Mouse (Mus musculus) lung, adult 2 months (tissue): ENCODE data around the gene Fez2. TPM values are rescaled to one million over a fixed set of nuclear protein-coding genes. Genes with fewer than 3 reads are reported as not detected.

ENCODE experiments used
- DNase-seq: peaks from one replicate; pipeline ENCODE4 v3.0.0; 2022
- H3K4me1 ChIP-seq: fragments of 200-500 bp; 2 replicates; pipeline ENCODE4 v1.6.1; 2011; ENCODE audit warnings: low read length; ENCODE audit not compliant: control insufficient read depth, insufficient read depth
- H3K4me3 ChIP-seq: fragments of 200-500 bp; replicated peaks from 2 replicates; pipeline ENCODE3; 2011; ENCODE audit warnings: low read depth, mild to moderate bottlenecking, control low read depth, low read length; ENCODE audit errors: extremely low read depth
- CTCF ChIP-seq: fragments of 200-500 bp; IDR thresholded peaks from 2 replicates; pipeline ENCODE4 v1.5.1; 2011; ENCODE audit warnings: mild to moderate bottlenecking, low read length, control low read depth; ENCODE audit not compliant: insufficient read depth
- POLR2A ChIP-seq: fragments of 200-500 bp; IDR thresholded peaks from 2 replicates; pipeline ENCODE4 v1.6.1; 2011; ENCODE audit warnings: low read depth, mild to moderate bottlenecking, control low read depth, low read length, borderline replicate concordance; ENCODE audit errors: extremely low read depth
- WGBS: fragments of 180-500 bp; shearing (Covaris S2); methylation state at CpG from one replicate; pipeline ENCODE4 v1.1.7; 2018; 5-methylcytosine and 5-hydroxymethylcytosine counted together
- polyA plus RNA-seq: library from polyadenylated mRNA; depleted of rRNA; stranded (reverse); fragments of >200 nt; gene quantifications from 2 replicates; pipeline ENCODE4 v1.2.3, GENCODE M21; 2012

The Fez2 gene
- polyA plus RNA-seq, 1 experiment: 40.0 TPM

DNA sequence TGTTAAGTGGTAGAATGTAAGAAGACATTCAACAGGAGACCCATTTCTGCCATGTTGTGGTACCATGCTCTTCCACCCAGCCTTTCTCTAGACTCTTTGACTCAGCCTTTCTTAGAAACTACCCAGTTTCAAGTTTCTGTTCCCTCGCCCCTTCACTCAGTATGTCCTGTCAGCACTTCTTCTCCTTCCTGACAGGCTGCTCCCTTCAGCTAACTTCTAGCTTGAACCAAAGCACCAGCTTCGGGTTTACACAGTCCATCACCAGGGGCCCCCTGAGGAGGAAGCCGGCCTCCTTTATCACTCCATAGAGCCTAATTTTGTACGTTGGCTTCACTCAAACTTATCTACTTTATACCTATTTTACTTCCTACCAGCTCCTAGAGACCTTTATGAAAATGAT lies 1.3 kb upstream of the Fez2 start:
- 75% methylated on average over 4 of the region's 4 CpGs for WGBS
- TF ChIP-seq CTCF: no peak
- no peak for TF ChIP-seq POLR2A
- H3K4me1 ChIP-seq: peaks cover 15% of the 10 kb centered on the region
- DNase-seq: no peak
- H3K4me3 ChIP-seq: no peak overlapping the region

DNA sequence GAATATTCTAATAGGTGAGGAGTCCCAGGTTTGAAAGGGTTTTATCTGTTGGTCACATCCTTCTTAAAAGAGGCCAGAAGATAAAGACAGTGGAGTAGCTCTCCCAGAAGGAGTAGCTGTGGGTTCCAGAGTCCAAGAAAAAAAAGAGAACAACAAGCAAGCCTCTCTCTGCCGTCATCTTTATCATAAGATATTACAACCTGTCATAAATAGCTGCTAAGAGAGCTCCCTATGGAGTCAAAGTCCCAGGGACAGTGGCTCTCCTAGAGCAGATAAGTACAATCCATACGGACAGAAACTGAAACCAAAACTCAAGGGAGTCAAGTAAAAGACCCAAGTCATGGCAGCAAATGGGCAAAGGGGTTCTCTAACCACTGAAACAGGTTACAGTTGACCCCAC lies 2.7 kb downstream of the Fez2 start:
- no peak overlapping the region for H3K4me3 ChIP-seq
- no peak for DNase-seq
- 67% methylated on average over 2 of the region's 2 CpGs for WGBS

DNA sequence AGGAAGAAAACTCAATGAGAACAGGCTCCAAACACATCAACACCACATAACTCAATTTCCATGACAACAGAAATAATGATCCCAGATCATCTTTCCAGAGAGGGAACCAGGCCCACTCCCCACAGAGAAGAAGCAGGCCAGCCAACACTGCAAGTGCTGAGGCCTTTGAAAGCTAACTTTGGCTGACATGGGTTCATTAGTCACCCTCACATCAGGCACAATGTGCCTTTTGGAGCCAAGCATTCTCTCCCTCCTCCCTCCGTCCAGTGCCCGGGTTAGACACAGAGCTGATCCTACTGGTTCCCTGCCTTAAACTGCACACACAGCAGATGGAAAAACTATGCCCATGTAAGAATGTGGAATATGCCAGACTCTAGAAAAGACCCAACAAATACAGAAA lies 8.1 kb downstream of the Fez2 start:
- 57% methylated on average over 2 of the region's 2 CpGs for WGBS
- no peak for DNase-seq
- TF ChIP-seq POLR2A: no peak
- TF ChIP-seq CTCF: no peak

More for the DNA sequence above, 2.7 kb downstream of the Fez2 start:
- H3K4me1 ChIP-seq: peaks cover 15% of the 10 kb centered on the region
- no peak for TF ChIP-seq CTCF
- TF ChIP-seq POLR2A: no peak

DNA sequence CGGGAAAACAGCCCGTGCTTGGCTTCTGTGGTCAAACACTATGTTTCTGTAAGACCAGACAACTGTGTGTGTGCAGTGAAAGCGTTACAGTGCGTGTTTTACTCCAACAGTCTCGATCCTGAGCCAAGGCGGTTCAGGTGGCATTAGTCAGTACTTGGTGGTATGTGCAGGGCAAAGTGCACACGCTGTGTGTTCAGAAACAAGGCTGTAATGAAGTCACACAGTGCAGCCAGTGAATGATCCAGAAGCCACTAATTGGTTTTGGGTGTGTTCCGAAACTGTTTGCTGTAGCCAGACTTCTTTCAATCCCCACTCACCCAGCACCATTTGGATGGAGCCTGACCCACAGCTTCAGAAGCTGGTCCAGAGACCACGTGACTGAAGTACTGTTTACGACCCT lies 9.6 kb downstream of the Fez2 start:
- 74% methylated on average over 10 of the region's 10 CpGs for WGBS
- Histone ChIP-seq H3K4me3 (no peak overlapping the region), H3K4me1 (peaks cover 2% of the 10 kb centered on the region)
- DNase-seq: no peak
- no peak for TF ChIP-seq POLR2A
- no peak for TF ChIP-seq CTCF

More for the DNA sequence above, 8.1 kb downstream of the Fez2 start:
- peaks cover 5% of the 10 kb centered on the region for H3K4me1 ChIP-seq
- H3K4me3 ChIP-seq: no peak overlapping the region

DNA sequence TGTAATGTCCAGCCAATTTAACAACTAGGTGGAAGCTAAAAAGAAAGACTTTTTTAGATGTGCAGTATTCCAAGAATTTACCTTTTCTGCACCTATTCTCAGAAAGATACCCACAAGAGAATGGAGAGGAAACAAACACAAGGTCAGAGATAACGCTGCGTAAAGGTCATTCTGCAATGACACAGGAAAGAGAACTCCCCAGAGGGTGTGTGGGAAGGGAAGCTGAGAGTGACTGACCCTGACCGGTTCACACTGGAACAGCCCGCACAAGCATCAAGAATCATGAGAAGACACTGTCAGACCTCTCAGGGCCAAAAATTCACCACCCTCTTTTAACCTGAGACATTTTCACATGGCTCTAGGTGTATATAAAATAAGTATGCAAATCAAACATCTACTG lies 10.4 kb downstream of the Fez2 start:
- DNase-seq: no peak
- Histone ChIP-seq H3K4me1 (peaks cover 3% of the 10 kb centered on the region), H3K4me3 (no peak overlapping the region)
- WGBS: 55% methylated on average over 4 of the region's 4 CpGs
- TF ChIP-seq CTCF: no peak

DNA sequence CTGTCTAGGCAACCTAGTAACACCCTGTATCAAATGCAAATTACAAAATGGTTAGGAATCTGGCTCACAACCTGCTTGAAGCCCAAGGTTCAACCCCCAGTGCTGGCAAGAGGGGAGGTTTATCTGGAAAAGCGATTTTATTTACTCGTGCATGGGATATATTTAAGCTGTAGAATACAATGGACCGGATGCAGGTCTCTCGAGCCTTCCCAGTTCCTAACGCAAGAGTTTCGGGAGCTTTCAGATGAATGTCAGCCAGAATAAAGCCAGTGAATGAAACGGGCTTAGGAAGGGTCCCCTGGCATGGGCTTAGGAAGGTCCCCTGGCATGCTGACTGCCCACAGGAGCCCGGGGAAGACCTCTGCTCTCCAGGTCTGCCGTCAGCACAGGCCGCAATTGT lies 11.1 kb downstream of the Fez2 start:
- DNase-seq: no peak
- TF ChIP-seq POLR2A (no peak), CTCF (no peak)
- WGBS: 64% methylated on average over 10 of the region's 10 CpGs

DNA sequence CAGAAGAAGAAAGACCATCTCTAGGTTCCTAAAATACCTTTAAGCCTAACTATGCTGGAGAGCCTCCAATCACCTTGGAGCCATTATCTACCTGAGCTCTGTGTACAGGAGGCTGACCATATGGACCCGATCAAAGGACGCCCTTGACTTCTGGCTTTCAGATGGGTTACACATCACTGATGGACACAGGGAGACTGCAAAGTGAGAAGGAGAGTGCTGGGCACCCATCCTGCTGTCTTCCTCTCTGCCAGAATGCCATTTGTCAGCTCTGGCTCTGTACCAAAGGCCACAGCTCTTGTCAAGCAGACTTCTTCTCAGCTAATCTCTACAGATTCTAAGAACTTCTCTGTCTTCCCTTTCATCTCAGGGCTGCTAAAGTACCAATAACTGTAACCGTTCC lies 12.6 kb downstream of the Fez2 start:
- H3K4me1 ChIP-seq: peaks cover 8% of the 10 kb centered on the region
- H3K4me3 ChIP-seq: no peak overlapping the region
- TF ChIP-seq POLR2A (no peak), CTCF (no peak)
- DNase-seq: no peak
- WGBS: 77% methylated on average over 3 of the region's 3 CpGs

More for the DNA sequence above, 11.1 kb downstream of the Fez2 start:
- Histone ChIP-seq H3K4me1 (peaks cover 7% of the 10 kb centered on the region), H3K4me3 (no peak overlapping the region)

DNA sequence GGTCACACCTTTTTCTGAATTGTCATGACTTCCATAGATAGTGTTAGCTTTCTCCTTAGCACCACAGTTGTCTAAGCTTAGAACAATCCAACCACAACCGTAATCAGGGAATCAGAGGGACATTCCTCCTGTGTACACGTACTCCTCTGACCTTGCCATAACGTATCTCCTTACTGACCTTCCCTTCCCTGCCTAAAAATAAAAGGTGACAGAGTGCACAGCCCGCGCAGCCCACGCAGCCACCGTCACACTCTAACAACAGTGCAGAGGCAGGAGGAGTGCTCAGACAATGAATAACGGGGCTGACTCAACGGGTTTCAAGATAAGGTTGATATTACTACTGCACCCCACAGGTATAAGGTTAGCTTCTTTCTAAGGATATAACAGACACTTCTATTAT lies 14.1 kb downstream of the Fez2 start:
- WGBS: 90% methylated on average over 9 of the region's 9 CpGs
- TF ChIP-seq CTCF (no peak), POLR2A (no peak)
- H3K4me3 ChIP-seq: no peak overlapping the region
- DNase-seq: no peak
- H3K4me1 ChIP-seq: peaks cover 12% of the 10 kb centered on the region

DNA sequence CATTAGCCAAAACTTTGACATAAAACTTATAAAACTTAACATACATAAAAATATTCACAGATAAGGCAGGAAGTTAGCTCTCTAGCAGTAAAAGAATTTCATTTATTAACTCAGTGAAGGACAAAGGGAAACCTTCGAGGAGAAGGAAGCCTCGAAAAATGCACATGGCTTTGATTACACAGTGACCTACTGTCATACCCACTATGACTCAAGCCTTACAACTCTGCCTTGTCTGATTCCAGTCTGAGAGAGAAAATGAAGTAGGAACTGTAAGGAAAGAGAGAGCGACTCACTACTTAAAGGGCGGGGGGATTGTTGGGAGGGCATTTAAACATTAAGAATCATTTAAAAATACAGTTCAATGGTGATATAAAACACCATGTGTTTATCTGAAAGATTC lies 14.7 kb downstream of the Fez2 start:
- WGBS: 69% methylated on average over 4 of the region's 4 CpGs
- peaks cover 12% of the 10 kb centered on the region for H3K4me1 ChIP-seq
- TF ChIP-seq POLR2A: no peak
- no peak for TF ChIP-seq CTCF
- H3K4me3 ChIP-seq: no peak overlapping the region
- DNase-seq: no peak

DNA sequence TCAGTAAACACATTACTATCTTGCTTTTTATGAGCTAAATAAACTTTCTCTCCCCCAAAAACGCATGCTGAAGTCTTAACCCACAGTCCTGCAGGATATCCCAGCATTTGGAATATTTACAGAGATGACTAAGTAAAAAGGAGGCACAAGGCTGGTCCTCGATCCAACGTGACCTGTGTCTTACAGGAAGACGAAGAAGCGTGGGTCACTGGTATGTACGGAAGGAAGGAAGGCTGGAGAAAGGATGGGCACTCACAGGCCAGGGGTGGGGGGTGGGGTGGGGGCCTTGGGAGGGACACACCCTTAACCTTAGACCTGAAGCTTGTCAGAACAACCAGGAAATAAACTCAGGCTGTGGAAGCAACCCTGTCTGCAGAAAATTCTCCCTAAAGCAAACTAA lies 15.8 kb downstream of the Fez2 start:
- H3K4me1 ChIP-seq: peaks cover 12% of the 10 kb centered on the region
- H3K4me3 ChIP-seq: no peak overlapping the region
- DNase-seq: no peak
- WGBS: 43% methylated on average over 6 of the region's 6 CpGs
- TF ChIP-seq POLR2A: no peak
- no peak for TF ChIP-seq CTCF

DNA sequence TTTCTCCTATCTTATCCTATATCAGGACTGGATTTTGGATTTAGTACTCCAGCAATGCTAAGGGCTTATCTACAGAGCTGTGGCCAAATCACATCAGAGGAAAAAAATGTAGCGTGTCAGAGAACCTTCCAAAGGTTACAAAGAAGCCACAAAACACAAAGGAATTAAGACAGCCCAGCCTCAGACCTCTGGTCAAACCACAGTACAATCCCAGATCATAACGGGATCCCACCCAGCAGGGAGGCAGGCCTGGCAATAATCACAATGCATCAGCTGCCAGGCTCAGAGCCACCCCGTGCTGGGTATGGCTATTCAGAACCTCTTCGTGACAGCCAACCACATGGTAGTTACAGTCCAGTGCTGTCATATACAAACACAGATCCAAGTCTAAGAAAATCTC lies 16.2 kb downstream of the Fez2 start:
- 35% methylated on average over 4 of the region's 4 CpGs for WGBS
- DNase-seq: no peak
- no peak for TF ChIP-seq CTCF
- TF ChIP-seq POLR2A: no peak
- Histone ChIP-seq H3K4me1 (peaks cover 10% of the 10 kb centered on the region), H3K4me3 (no peak overlapping the region)
